Mouse (Mus musculus): ENCODE data around the gene Gtdc1. TPM values are rescaled to one million over a fixed set of nuclear protein-coding genes. Genes with fewer than 3 reads are reported as not detected.
"Not testable (repeated sequence)": the region's sequence is repeated elsewhere in the genome, so short reads cannot be mapped to it uniquely, and the experiment has no call there.

Gene Gtdc1
- polyA plus RNA-seq, 1 experiment: 5.7 TPM

GRCm38 (mm10) chr2:44633971-44634370, 293.5 kb downstream of the Gtdc1 start:
- Histone ChIP-seq H3K4me1 (ENCODE audit: control insufficient read depth, insufficient read depth, insufficient read length) (no peaks in the 10 kb centered on the region), H3K27me3 (ENCODE audit: control insufficient read depth, insufficient read depth, low read length) (no peaks in the 10 kb centered on the region), H3K4me3 (ENCODE audit: extremely low read depth, insufficient read depth, insufficient read length) (no peak overlapping the region), H3K36me3 (ENCODE audit: control insufficient read depth, insufficient read depth, low read length) (peaks cover 4% of the 10 kb centered on the region), H3K27ac (ENCODE audit: insufficient read depth, low read length) (no peak overlapping the region)
- DNase-seq (ENCODE audit: low read depth in 1 of 2, low spot score in 2 of 2): no peak
- no peak for TF ChIP-seq CTCF (IDR thresholded peaks at IDR 0.05; ENCODE audit: extremely low read depth, insufficient read depth, insufficient read length, insufficient replicate concordance)
- no peak for TF ChIP-seq POLR2A (IDR thresholded peaks at IDR 0.05; ENCODE audit: low read depth, low read length)
- 97% methylated on average over 8 of the region's 8 CpGs for WGBS

DNA sequence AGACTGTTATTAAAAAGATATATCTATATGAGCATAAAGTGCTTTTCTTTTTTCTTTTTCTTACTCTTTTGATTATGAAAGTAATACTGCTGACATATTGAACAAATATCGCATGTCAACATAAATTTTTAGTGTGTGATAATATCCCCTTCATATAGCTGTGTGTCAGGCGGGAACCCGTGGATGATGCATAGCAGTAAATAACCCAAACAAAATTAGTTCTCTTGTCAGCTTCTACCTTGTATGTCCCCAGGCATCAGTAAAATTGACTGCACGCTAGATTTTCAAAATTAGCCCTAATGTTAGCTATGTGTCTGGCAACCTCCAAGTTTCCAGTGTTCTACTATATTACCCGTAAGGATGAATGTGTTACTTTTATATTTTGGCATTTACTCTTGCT, 294.4 kb downstream of the Gtdc1 start:
- Histone ChIP-seq H3K36me3 (ENCODE audit: control insufficient read depth, insufficient read depth, low read length) (peaks cover 4% of the 10 kb centered on the region), H3K4me3 (ENCODE audit: extremely low read depth, insufficient read depth, insufficient read length) (no peak overlapping the region), H3K27me3 (ENCODE audit: control insufficient read depth, insufficient read depth, low read length) (no peaks in the 10 kb centered on the region), H3K27ac (ENCODE audit: insufficient read depth, low read length) (no peak overlapping the region), H3K4me1 (ENCODE audit: control insufficient read depth, insufficient read depth, insufficient read length) (no peaks in the 10 kb centered on the region)
- WGBS: 94% methylated on average over 5 of the region's 5 CpGs
- TF ChIP-seq POLR2A (IDR thresholded peaks at IDR 0.05; ENCODE audit: low read depth, low read length) (no peak), CTCF (IDR thresholded peaks at IDR 0.05; ENCODE audit: extremely low read depth, insufficient read depth, insufficient read length, insufficient replicate concordance) (no peak)
- no peak for DNase-seq (ENCODE audit: low read depth in 1 of 2, low spot score in 2 of 2)

DNA sequence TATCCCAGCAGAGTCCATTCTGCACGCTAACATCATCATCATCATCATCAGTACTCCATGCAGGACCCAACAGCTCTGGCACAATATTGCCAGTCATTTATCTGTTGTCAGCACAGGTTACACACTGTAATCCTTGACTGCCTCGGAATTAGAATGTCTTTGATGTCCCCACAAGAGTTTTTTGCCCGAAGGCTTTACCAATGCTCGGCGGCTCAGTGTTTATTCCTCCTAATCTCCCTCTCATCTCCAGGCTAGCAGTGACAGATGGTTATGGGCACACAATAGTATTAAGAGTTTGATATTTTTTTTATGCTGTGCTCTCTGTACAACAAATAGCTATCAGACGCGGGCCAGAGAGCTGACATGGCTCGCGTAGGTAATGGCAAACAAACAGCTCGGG, 294.9 kb downstream of the Gtdc1 start:
- 93% methylated on average over 10 of the region's 10 CpGs for WGBS
- H3K27me3 ChIP-seq (ENCODE audit: control insufficient read depth, insufficient read depth, low read length): no peaks in the 10 kb centered on the region
- H3K4me3 ChIP-seq (ENCODE audit: extremely low read depth, insufficient read depth, insufficient read length): no peak overlapping the region
- no peaks in the 10 kb centered on the region for H3K4me1 ChIP-seq (ENCODE audit: control insufficient read depth, insufficient read depth, insufficient read length)
- no peak for DNase-seq (ENCODE audit: low read depth in 1 of 2, low spot score in 2 of 2)
- no peak overlapping the region for H3K27ac ChIP-seq (ENCODE audit: insufficient read depth, low read length)
- TF ChIP-seq POLR2A (IDR thresholded peaks at IDR 0.05; ENCODE audit: low read depth, low read length) (no peak), CTCF (IDR thresholded peaks at IDR 0.05; ENCODE audit: extremely low read depth, insufficient read depth, insufficient read length, insufficient replicate concordance) (no peak)
- peaks cover 4% of the 10 kb centered on the region for H3K36me3 ChIP-seq (ENCODE audit: control insufficient read depth, insufficient read depth, low read length)

DNA sequence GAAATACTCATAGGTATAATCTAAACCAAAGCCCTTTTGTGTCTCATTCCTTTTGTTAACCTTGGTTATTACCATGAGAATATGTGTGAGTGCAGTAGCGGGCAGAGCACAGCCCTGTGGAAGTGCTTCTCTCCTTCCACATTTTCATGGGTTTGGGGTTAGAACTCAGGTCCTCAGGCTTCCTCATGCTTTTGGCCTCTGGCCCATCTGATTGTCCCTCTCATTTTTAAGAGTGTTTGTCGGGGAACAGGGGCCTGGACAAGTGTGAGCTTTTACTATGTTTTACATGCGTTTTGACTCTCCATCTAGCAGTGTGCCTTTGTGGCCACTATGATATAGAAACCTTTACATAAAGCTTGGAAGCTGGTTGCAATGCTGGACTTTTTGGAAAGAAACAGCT, 296.4 kb downstream of the Gtdc1 start:
- WGBS: 74% methylated on average over 3 of the region's 3 CpGs
- peaks cover 4% of the 10 kb centered on the region for H3K36me3 ChIP-seq (ENCODE audit: control insufficient read depth, insufficient read depth, low read length)
- no peak for DNase-seq (ENCODE audit: low read depth in 1 of 2, low spot score in 2 of 2)
- H3K4me1 ChIP-seq (ENCODE audit: control insufficient read depth, insufficient read depth, insufficient read length): no peaks in the 10 kb centered on the region
- no peaks in the 10 kb centered on the region for H3K27me3 ChIP-seq (ENCODE audit: control insufficient read depth, insufficient read depth, low read length)
- H3K27ac ChIP-seq (ENCODE audit: insufficient read depth, low read length): no peak overlapping the region
- no peak overlapping the region for H3K4me3 ChIP-seq (ENCODE audit: extremely low read depth, insufficient read depth, insufficient read length)
- no peak for TF ChIP-seq CTCF (IDR thresholded peaks at IDR 0.05; ENCODE audit: extremely low read depth, insufficient read depth, insufficient read length, insufficient replicate concordance)
- TF ChIP-seq POLR2A (IDR thresholded peaks at IDR 0.05; ENCODE audit: low read depth, low read length): no peak

DNA sequence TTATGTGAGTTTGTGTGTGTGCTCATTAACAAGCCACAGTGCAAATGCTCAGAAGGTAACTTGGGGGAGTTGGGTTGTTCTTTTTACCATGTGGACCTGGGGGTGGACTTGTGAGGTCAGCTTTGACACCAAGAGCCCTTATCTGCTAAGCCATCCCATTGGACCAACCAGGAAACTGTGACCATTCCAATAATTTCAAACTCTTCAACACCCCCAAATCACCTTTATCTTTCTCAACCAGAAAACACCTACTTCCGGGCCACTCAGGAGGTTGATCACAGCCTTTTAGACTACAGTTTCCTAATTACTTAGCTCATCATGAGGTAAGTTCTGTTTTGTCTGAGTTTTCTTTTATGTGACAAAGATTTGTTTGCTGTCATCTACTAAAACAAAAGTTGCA, 298.7 kb downstream of the Gtdc1 start:
- H3K4me3 ChIP-seq (ENCODE audit: extremely low read depth, insufficient read depth, insufficient read length): no peak overlapping the region
- WGBS: 95% methylated on average over 1 of the region's 1 CpGs

GRCm38 (mm10) chr2:44625154-44625553, 302.3 kb downstream of the Gtdc1 start:
- H3K36me3 ChIP-seq (ENCODE audit: control insufficient read depth, insufficient read depth, low read length): no peaks in the 10 kb centered on the region
- no peak for TF ChIP-seq CTCF (IDR thresholded peaks at IDR 0.05; ENCODE audit: extremely low read depth, insufficient read depth, insufficient read length, insufficient replicate concordance)
- TF ChIP-seq POLR2A (IDR thresholded peaks at IDR 0.05; ENCODE audit: low read depth, low read length): no peak
- DNase-seq (ENCODE audit: low read depth in 1 of 2, low spot score in 2 of 2): no peak
- no peak overlapping the region for H3K4me3 ChIP-seq (ENCODE audit: extremely low read depth, insufficient read depth, insufficient read length)
- no peaks in the 10 kb centered on the region for H3K4me1 ChIP-seq (ENCODE audit: control insufficient read depth, insufficient read depth, insufficient read length)
- no peaks in the 10 kb centered on the region for H3K27me3 ChIP-seq (ENCODE audit: control insufficient read depth, insufficient read depth, low read length)
- H3K27ac ChIP-seq (ENCODE audit: insufficient read depth, low read length): no peak overlapping the region
- 85% methylated on average over 3 of the region's 3 CpGs for WGBS

More for the DNA sequence above, 298.7 kb downstream of the Gtdc1 start:
- TF ChIP-seq POLR2A (IDR thresholded peaks at IDR 0.05; ENCODE audit: low read depth, low read length): no peak
- TF ChIP-seq CTCF (IDR thresholded peaks at IDR 0.05; ENCODE audit: extremely low read depth, insufficient read depth, insufficient read length, insufficient replicate concordance): no peak
- H3K27me3 ChIP-seq (ENCODE audit: control insufficient read depth, insufficient read depth, low read length): no peaks in the 10 kb centered on the region
- no peak for DNase-seq (ENCODE audit: low read depth in 1 of 2, low spot score in 2 of 2)
- no peak overlapping the region for H3K27ac ChIP-seq (ENCODE audit: insufficient read depth, low read length)
- H3K4me1 ChIP-seq (ENCODE audit: control insufficient read depth, insufficient read depth, insufficient read length): no peaks in the 10 kb centered on the region
- H3K36me3 ChIP-seq (ENCODE audit: control insufficient read depth, insufficient read depth, low read length): no peaks in the 10 kb centered on the region

GRCm38 (mm10) chr2:44622471-44622870, 305.0 kb downstream of the Gtdc1 start:
- Histone ChIP-seq H3K27ac (ENCODE audit: insufficient read depth, low read length) (no peak overlapping the region), H3K4me1 (ENCODE audit: control insufficient read depth, insufficient read depth, insufficient read length) (no peaks in the 10 kb centered on the region), H3K36me3 (ENCODE audit: control insufficient read depth, insufficient read depth, low read length) (no peaks in the 10 kb centered on the region), H3K4me3 (ENCODE audit: extremely low read depth, insufficient read depth, insufficient read length) (no peak overlapping the region; the same call in 1 of the 2 replicates), H3K27me3 (ENCODE audit: control insufficient read depth, insufficient read depth, low read length) (no peaks in the 10 kb centered on the region)
- DNase-seq (ENCODE audit: low read depth in 1 of 2, low spot score in 2 of 2): no peak
- no peak for TF ChIP-seq CTCF (IDR thresholded peaks at IDR 0.05; ENCODE audit: extremely low read depth, insufficient read depth, insufficient read length, insufficient replicate concordance)
- no peak for TF ChIP-seq POLR2A (IDR thresholded peaks at IDR 0.05; ENCODE audit: low read depth, low read length)
- WGBS: 94% methylated on average over 3 of the region's 3 CpGs

DNA sequence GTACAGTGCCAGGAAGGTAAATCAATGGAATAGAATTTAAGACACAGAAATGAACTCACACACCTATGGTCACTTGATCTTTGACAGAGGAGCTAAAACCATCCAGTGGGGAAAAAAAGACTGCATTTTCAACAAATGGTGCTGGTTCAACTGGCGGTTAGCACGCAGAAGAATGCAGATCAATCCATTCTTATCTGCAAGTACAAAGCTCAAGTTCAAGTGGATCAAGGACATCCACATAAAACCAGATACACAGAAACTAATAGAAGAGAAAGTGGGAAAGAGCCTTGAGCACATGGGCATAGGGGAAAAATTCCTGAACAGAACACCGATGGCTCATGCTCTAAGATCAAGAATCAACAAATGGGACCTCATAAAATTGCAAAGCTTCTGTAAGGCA, 327.8 kb downstream of the Gtdc1 start:
- not testable (repeated sequence) for H3K27ac ChIP-seq (ENCODE audit: insufficient read depth, low read length); H3K36me3 ChIP-seq (ENCODE audit: control insufficient read depth, insufficient read depth, low read length); DNase-seq (ENCODE audit: low read depth in 1 of 2, low spot score in 2 of 2); H3K4me3 ChIP-seq (ENCODE audit: extremely low read depth, insufficient read depth, insufficient read length); H3K27me3 ChIP-seq (ENCODE audit: control insufficient read depth, insufficient read depth, low read length); H3K4me1 ChIP-seq (ENCODE audit: control insufficient read depth, insufficient read depth, insufficient read length)
- 93% methylated on average over 3 of the region's 3 CpGs for WGBS

Data from spleen, adult 2 months (tissue).